Mouse (Mus musculus) small intestine, adult 2 months (tissue): ENCODE results near the gene Armc6. TPM values are rescaled to one million over a fixed set of nuclear protein-coding genes. Genes with fewer than 3 reads are reported as not detected.

Experiments used
- H3K27ac ChIP-seq: fragments of 200-500 bp; 2 replicates; pipeline ENCODE4 v1.5.1; 2012; ENCODE audit warnings: low read depth, low read length, control low read depth, inconsistent platforms; ENCODE audit not compliant: insufficient read depth
- H3K27me3 ChIP-seq: fragments of 200-500 bp; 2 replicates; pipeline ENCODE4 v1.6.1; 2012; ENCODE audit warnings: mild to moderate bottlenecking, moderate library complexity, low read length, inconsistent platforms; ENCODE audit not compliant: control insufficient read depth, insufficient read depth
- H3K36me3 ChIP-seq: fragments of 200-500 bp; 2 replicates; pipeline ENCODE4 v1.6.1; 2012; ENCODE audit warnings: mild to moderate bottlenecking, low read length, control low read depth, inconsistent platforms; ENCODE audit not compliant: control insufficient read depth, insufficient read depth
- H3K4me1 ChIP-seq: fragments of 200-500 bp; 2 replicates; pipeline ENCODE4 v1.6.1; 2012; ENCODE audit warnings: low read length, inconsistent platforms, mixed read lengths; ENCODE audit not compliant: control insufficient read depth, insufficient read depth, insufficient read length
- H3K4me3 ChIP-seq: fragments of 200-500 bp; 2 replicates; pipeline ENCODE4 v1.5.1; 2012; ENCODE audit warnings: low read depth, mild to moderate bottlenecking, control low read depth, inconsistent platforms, low read length, moderate library complexity
- CTCF ChIP-seq: fragments of 200-500 bp; IDR thresholded peaks from 2 replicates; pipeline ENCODE4 v1.5.1; 2012; ENCODE audit warnings: low read depth, mild to moderate bottlenecking, control low read depth, inconsistent platforms, low read length, moderate library complexity, mixed read lengths; ENCODE audit not compliant: insufficient replicate concordance, insufficient read length; ENCODE audit errors: extremely low read depth
- POLR2A ChIP-seq: fragments of 200-500 bp; IDR thresholded peaks from 2 replicates; pipeline ENCODE4 v1.6.1; 2012; ENCODE audit warnings: low read depth, mild to moderate bottlenecking, control low read depth, inconsistent platforms, low read length, moderate library complexity
- WGBS: fragments of 180-500 bp; shearing (Covaris S2); methylation state at CpG from one replicate; pipeline ENCODE4 v1.1.7; 2018; 5-methylcytosine and 5-hydroxymethylcytosine counted together
- polyA plus RNA-seq: library from polyadenylated mRNA; depleted of rRNA; stranded (reverse); fragments of >200 nt; gene quantifications from 2 replicates; pipeline ENCODE4 v1.2.3, GENCODE M21; 2012; rRNA removed

The Armc6 gene
- polyA plus RNA-seq, 1 experiment = 17.9 TPM

- H3K27ac ChIP-seq = no peak overlapping the region
- peaks cover 2% of the 10 kb centered on the region; the same call in 1 of the 2 replicates for H3K4me1 ChIP-seq
- whole genome bisulfite sequencing = 96% methylated on average over 4 of the region's 4 CpGs
- no peaks in the 10 kb centered on the region for H3K27me3 ChIP-seq
- peaks cover 35% of the 10 kb centered on the region for H3K36me3 ChIP-seq
- no peak overlapping the region for H3K4me3 ChIP-seq
- TF ChIP-seq POLR2A = no peak
- peak; percentile 43; the same call in 1 of the 2 replicates for TF ChIP-seq CTCF
These were observed 55.2 kb downstream of the Armc6 start for GRCm38 (mm10) chr8:70179082-70179481.

- Histone ChIP-seq H3K4me3 (no peak overlapping the region), H3K36me3 (peaks cover 31% of the 10 kb centered on the region), H3K4me1 (peaks cover 4% of the 10 kb centered on the region; the same call in 1 of the 2 replicates), H3K27ac (no peak overlapping the region), H3K27me3 (no peaks in the 10 kb centered on the region)
- whole genome bisulfite sequencing = 88% methylated on average over 2 of the region's 2 CpGs
- TF ChIP-seq POLR2A (no peak), CTCF (no peak)
These were observed 56.0 kb downstream of the Armc6 start for GRCm38 (mm10) chr8:70178231-70178630.

- Histone ChIP-seq H3K27ac (no peak overlapping the region), H3K4me1 (peaks cover 15% of the 10 kb centered on the region; the same call in 1 of the 2 replicates), H3K4me3 (no peak overlapping the region), H3K36me3 (peaks cover 12% of the 10 kb centered on the region), H3K27me3 (no peaks in the 10 kb centered on the region)
- WGBS = 90% methylated on average over 7 of the region's 7 CpGs
- TF ChIP-seq POLR2A = no peak
- TF ChIP-seq CTCF = no peak
These were observed 60.2 kb downstream of the Armc6 start for GRCm38 (mm10) chr8:70174079-70174478.

- Histone ChIP-seq H3K27ac (no peak overlapping the region), H3K36me3 (peaks cover 12% of the 10 kb centered on the region), H3K4me1 (peaks cover 15% of the 10 kb centered on the region; the same call in 1 of the 2 replicates), H3K4me3 (no peak overlapping the region), H3K27me3 (no peaks in the 10 kb centered on the region)
- TF ChIP-seq POLR2A (no peak), CTCF (no peak)
- WGBS = 38% methylated on average over 5 of the region's 5 CpGs
These were observed 60.9 kb downstream of the Armc6 start for GRCm38 (mm10) chr8:70173320-70173719.

GRCm38 (mm10) chr8:70172043-70172681 lies 62.1 kb downstream of the Armc6 start, which contains the start of gene Tmem161a:
TSS of gene Tmem161a (plus strand) at chr8:70172356.
- Histone ChIP-seq H3K36me3 (peaks cover 5% of the 10 kb centered on the region), H3K4me3 (peak within 1 kb of the TSS; percentile 73), H3K27ac (no peak within 1 kb of the TSS), H3K27me3 (no peaks in the 10 kb centered on the region), H3K4me1 (peaks cover 15% of the 10 kb centered on the region; the same call in 1 of the 2 replicates)
- TF ChIP-seq CTCF (no peak), POLR2A (peak; percentile 85)
- 2% methylated on average over 27 of the region's 27 CpGs for WGBS

GRCm38 (mm10) chr8:70171240-70171639 lies 63.0 kb downstream of the Armc6 start:
- 65% methylated on average over 7 of the region's 7 CpGs for WGBS
- Histone ChIP-seq H3K27ac (no peak overlapping the region), H3K27me3 (0 out of 2 replicates have a peak, but pooled peaks cover 3% of the 10 kb centered on the region), H3K36me3 (no peaks in the 10 kb centered on the region), H3K4me1 (peaks cover 18% of the 10 kb centered on the region), H3K4me3 (no peak overlapping the region)
- TF ChIP-seq CTCF = no peak
- no peak for TF ChIP-seq POLR2A

- H3K4me1 ChIP-seq = peaks cover 18% of the 10 kb centered on the region
- 54% methylated on average over 3 of the region's 3 CpGs for WGBS
- H3K36me3 ChIP-seq = no peaks in the 10 kb centered on the region
- H3K27me3 ChIP-seq = 0 out of 2 replicates have a peak, but pooled peaks cover 3% of the 10 kb centered on the region
- TF ChIP-seq CTCF = no peak
- no peak for TF ChIP-seq POLR2A
- no peak overlapping the region for H3K4me3 ChIP-seq
- no peak overlapping the region for H3K27ac ChIP-seq
These were observed 63.5 kb downstream of the Armc6 start for GRCm38 (mm10) chr8:70170748-70171147.

Other genes starting within 250 kb of the Armc6 start
- gene Gatad2a, start 238.1 kb downstream of the Armc6 start, polyA plus RNA-seq = 46.0 and 101 TPM in 2 replicates
- 63.2 and 107 TPM in 2 replicates for gene Mau2, start 191.7 kb downstream of the Armc6 start, polyA plus RNA-seq
- gene Sugp1, start 191.7 kb downstream of the Armc6 start, polyA plus RNA-seq = 6.9 and 10.4 TPM in 2 replicates
- gene Tm6sf2, start 161.5 kb downstream of the Armc6 start, polyA plus RNA-seq = 608 and 1,607 TPM in 2 replicates
- 0.53 and 2.5 TPM in 2 replicates for gene Hapln4, start 151.0 kb downstream of the Armc6 start, polyA plus RNA-seq
- 0.04 TPM in 1 of 2 replicates, not detected in the other for gene Ncan, start 113.6 kb downstream of the Armc6 start, polyA plus RNA-seq
- gene Nr2c2ap, start 103.1 kb downstream of the Armc6 start, polyA plus RNA-seq = 4.9 and 9.2 TPM in 2 replicates
- 23.9 and 44.9 TPM in 2 replicates for gene Rfxank, start 95.3 kb downstream of the Armc6 start, polyA plus RNA-seq
- 43.3 and 83.7 TPM in 2 replicates for gene Borcs8, start 95.0 kb downstream of the Armc6 start, polyA plus RNA-seq
- 1.6 and 5.3 TPM in 2 replicates for gene Mef2b, start 94.8 kb downstream of the Armc6 start, polyA plus RNA-seq
- 66.9 and 89.5 TPM in 2 replicates for gene Tmem161a, start 62.1 kb downstream of the Armc6 start, polyA plus RNA-seq
- gene Slc25a42, start 22.2 kb downstream of the Armc6 start, polyA plus RNA-seq = 16.7 and 23.2 TPM in 2 replicates
- 8.5 and 23.4 TPM in 2 replicates for gene Sugp2, start 240 bp downstream of the Armc6 start, polyA plus RNA-seq
- 4.8 and 9.4 TPM in 2 replicates for gene Homer3, start 48.4 kb upstream of the Armc6 start, polyA plus RNA-seq
- 31.7 and 49.4 TPM in 2 replicates for gene Ddx49, start 68.0 kb upstream of the Armc6 start, polyA plus RNA-seq
- 466 and 753 TPM in 2 replicates for gene Cope, start 68.1 kb upstream of the Armc6 start, polyA plus RNA-seq
- 0.27 and 0.89 TPM in 2 replicates for gene Cers1, start 81.3 kb upstream of the Armc6 start, polyA plus RNA-seq
- gene Gdf1, start 95.4 kb upstream of the Armc6 start, polyA plus RNA-seq = 1.1 and 1.6 TPM in 2 replicates
- gene Upf1, start 118.8 kb upstream of the Armc6 start, polyA plus RNA-seq = 29.1 and 43.8 TPM in 2 replicates
- 0.13 and 1.2 TPM in 2 replicates for gene Comp, start 139.1 kb upstream of the Armc6 start, polyA plus RNA-seq
- 9.4 and 15.1 TPM in 2 replicates for gene Crtc1, start 205.1 kb upstream of the Armc6 start, polyA plus RNA-seq
- 24.9 and 30.8 TPM in 2 replicates for gene Klhl26, start 242.5 kb upstream of the Armc6 start, polyA plus RNA-seq